Mouse (Mus musculus) lung, postnatal 4 days (tissue): ENCODE measurements around the gene Hao2.

Source experiments
- DNase-seq, 2 experiments: peaks; one replicate each; pipeline ENCODE4 v3.0.0; 2021

Gene Hao2

DNA sequence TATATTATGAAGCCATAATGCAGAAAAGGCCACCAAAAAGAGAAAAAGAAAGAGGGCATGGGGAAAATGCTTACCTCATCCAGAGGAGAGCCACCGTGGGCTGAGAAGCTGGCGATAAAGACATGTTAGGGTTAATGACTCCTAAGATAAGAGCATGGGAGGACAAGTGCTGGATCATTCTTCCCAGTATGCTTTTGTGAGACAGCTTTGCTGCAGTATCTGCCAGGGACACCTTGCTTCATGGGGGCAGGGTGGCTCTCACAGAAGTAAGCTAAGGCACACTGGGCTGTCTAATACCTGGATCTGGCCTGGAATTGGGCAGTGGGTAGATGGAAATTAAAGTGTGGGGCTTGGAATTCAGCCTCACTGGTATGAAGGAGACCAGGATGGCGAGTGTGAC, 37.9 kb downstream of the Hao2 start:
- no peak for DNase-seq

- DNase-seq: no peak
Measured at GRCm38 (mm10) chr3:98853685-98854084, 39.4 kb downstream of the Hao2 start.

GRCm38 (mm10) chr3:98853051-98853450, 40.0 kb downstream of the Hao2 start:
- no peak for DNase-seq

DNA sequence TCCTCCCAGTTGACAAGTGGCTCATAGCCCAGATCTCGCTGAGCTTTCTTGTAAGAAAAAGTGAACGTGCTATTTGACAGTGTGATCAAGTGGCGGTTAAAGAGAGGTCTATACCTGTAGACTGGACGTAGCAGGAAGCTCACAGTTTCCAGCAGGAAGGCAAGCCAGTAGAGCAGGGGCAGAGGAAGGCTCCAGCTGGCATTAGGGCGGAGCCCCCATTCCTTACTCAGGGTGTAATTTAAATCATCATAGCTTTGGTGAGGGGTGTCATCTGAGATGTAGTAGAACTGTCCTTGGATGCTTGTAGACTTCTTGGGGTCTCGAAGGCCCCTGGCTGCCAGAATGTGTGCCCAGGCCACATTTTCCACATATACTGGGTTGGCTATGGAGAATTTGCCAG, 40.4 kb downstream of the Hao2 start:
- no peak for DNase-seq

GRCm38 (mm10) chr3:98851853-98852252, 41.2 kb downstream of the Hao2 start:
- DNase-seq: no peak

DNA sequence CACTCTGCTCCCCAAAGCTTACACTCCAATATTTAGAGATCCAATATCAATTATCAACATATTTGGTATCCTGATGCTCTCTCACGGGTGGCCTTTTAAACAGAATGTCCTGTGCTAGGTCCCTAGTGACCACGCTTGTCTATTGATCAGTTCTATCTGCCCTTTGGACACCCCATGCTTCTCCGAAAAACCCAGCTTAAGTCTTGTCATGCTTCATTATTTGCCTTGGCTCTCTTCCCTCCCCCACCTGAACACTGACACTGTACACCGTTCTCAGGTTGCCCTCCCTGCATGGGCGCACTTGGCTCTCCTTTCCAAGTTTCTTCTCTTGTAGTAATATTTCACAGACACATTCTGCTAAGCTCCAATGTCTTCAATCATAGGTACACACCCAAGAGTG, 42.8 kb downstream of the Hao2 start:
- no peak for DNase-seq

DNA sequence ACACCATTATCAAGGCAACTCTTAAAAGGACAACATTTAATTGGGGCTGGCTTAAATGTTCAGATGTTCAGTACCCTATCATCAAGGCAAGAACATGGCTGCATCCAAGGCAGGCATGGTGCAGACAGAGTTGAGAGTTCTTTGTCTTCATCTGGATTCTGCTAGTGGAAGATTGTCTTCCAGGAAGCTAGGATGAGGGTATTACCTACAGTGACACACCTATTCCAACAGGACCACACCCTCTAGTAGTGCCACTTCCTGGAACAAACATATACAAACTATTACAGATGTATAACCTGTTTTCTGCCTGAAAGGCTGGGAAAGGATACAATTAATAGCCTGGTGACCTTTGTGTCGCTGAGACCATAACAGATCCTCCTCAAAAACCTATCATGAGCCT, 44.1 kb downstream of the Hao2 start:
- no peak for DNase-seq
